Mouse (Mus musculus): ENCODE measurements around the gene Cep44. TPM values are rescaled to one million over a fixed set of nuclear protein-coding genes. Genes with fewer than 3 reads are reported as not detected.
A peak's percentile ranks its signal among the peaks of the same experiment; 100 is the strongest.

The Cep44 gene
- polyA plus RNA-seq, 1 experiment from 2014 or later = 32.9 TPM

- H3K4me3 ChIP-seq (replicated peaks; ENCODE audit: low read length) = no peak overlapping the region
- H3K27ac ChIP-seq (ENCODE audit: low read length) = no peak overlapping the region
- no peaks in the 10 kb centered on the region for H3K27me3 ChIP-seq (replicated peaks; ENCODE audit: control insufficient read depth, insufficient read depth, low read length)
- no peaks in the 10 kb centered on the region for H3K36me3 ChIP-seq (ENCODE audit: control insufficient read depth, insufficient read depth)
- H3K9ac ChIP-seq (replicated peaks; ENCODE audit: low read depth, low read length) = no peak overlapping the region
- no peaks in the 10 kb centered on the region for H3K9me3 ChIP-seq (ENCODE audit: control insufficient read depth, low read length)
- ATAC-seq = peak; percentile 86
- no peaks in the 10 kb centered on the region; the same call in 1 of the 2 replicates for H3K4me1 ChIP-seq (replicated peaks; ENCODE audit: control insufficient read depth, insufficient read depth, low read length)
- no peak overlapping the region for H3K4me2 ChIP-seq (ENCODE audit: low read length)
- WGBS = 66% methylated on average over 3 of the region's 3 CpGs
Observed at GRCm38 (mm10) chr8:56508318-56508951, 42.4 kb downstream of the Cep44 start.

GRCm38 (mm10) chr8:56501911-56502310 lies 48.9 kb downstream of the Cep44 start:
- no peak for ATAC-seq
- H3K4me1 ChIP-seq (replicated peaks; ENCODE audit: control insufficient read depth, insufficient read depth, low read length) = no peaks in the 10 kb centered on the region
- H3K9me3 ChIP-seq (ENCODE audit: control insufficient read depth, low read length) = no peaks in the 10 kb centered on the region
- no peak overlapping the region for H3K9ac ChIP-seq (replicated peaks; ENCODE audit: low read depth, low read length)
- no peak overlapping the region for H3K4me3 ChIP-seq (replicated peaks; ENCODE audit: low read length)
- H3K27me3 ChIP-seq (replicated peaks; ENCODE audit: control insufficient read depth, insufficient read depth, low read length) = no peaks in the 10 kb centered on the region
- no peaks in the 10 kb centered on the region for H3K36me3 ChIP-seq (ENCODE audit: control insufficient read depth, insufficient read depth)
- H3K4me2 ChIP-seq (ENCODE audit: low read length) = no peak overlapping the region
- H3K27ac ChIP-seq (ENCODE audit: low read length) = no peak overlapping the region

GRCm38 (mm10) chr8:56489496-56489895 lies 61.4 kb downstream of the Cep44 start:
- 14% methylated on average over 2 of the region's 2 CpGs for WGBS
- Histone ChIP-seq H3K36me3 (ENCODE audit: control insufficient read depth, insufficient read depth) (no peaks in the 10 kb centered on the region), H3K4me3 (replicated peaks; ENCODE audit: low read length) (no peak overlapping the region), H3K9ac (replicated peaks; ENCODE audit: low read depth, low read length) (no peak overlapping the region), H3K9me3 (ENCODE audit: control insufficient read depth, low read length) (no peaks in the 10 kb centered on the region), H3K27ac (ENCODE audit: low read length) (no peak overlapping the region), H3K4me1 (replicated peaks; ENCODE audit: control insufficient read depth, insufficient read depth, low read length) (peaks cover 3% of the 10 kb centered on the region; the same call in 1 of the 2 replicates), H3K27me3 (replicated peaks; ENCODE audit: control insufficient read depth, insufficient read depth, low read length) (no peaks in the 10 kb centered on the region), H3K4me2 (ENCODE audit: low read length) (no peak overlapping the region)
- ATAC-seq = no peak

GRCm38 (mm10) chr8:56486006-56486405 lies 64.8 kb downstream of the Cep44 start:
- 38% methylated on average over 3 of the region's 3 CpGs for WGBS
- H3K4me2 ChIP-seq (ENCODE audit: low read length) = no peak overlapping the region

More at GRCm38 (mm10) chr8:56486006-56486405, 64.8 kb downstream of the Cep44 start:
- no peak overlapping the region for H3K4me3 ChIP-seq (replicated peaks; ENCODE audit: low read length)
- peaks cover 3% of the 10 kb centered on the region; the same call in 1 of the 2 replicates for H3K4me1 ChIP-seq (replicated peaks; ENCODE audit: control insufficient read depth, insufficient read depth, low read length)
- no peak overlapping the region for H3K27ac ChIP-seq (ENCODE audit: low read length)
- no peak overlapping the region for H3K9ac ChIP-seq (replicated peaks; ENCODE audit: low read depth, low read length)
- ATAC-seq = no peak
- no peaks in the 10 kb centered on the region for H3K27me3 ChIP-seq (replicated peaks; ENCODE audit: control insufficient read depth, insufficient read depth, low read length)
- no peaks in the 10 kb centered on the region for H3K9me3 ChIP-seq (ENCODE audit: control insufficient read depth, low read length)
- H3K36me3 ChIP-seq (ENCODE audit: control insufficient read depth, insufficient read depth) = no peaks in the 10 kb centered on the region

Small RNAs within 50 kb of the gene (microRNA-seq; reads per million reads assigned to microRNA genes)
- not detected for gene Gm25992

Other genes with a start within 250 kb of the Cep44 start
- 42.4 and 44.1 TPM in 2 replicates for gene Fbxo8, start within 50 bp of the Cep44 start, polyA plus RNA-seq (2015; fragmentation: Nextera tagmentation; extraction: Ambion mirVana)

Measured in forebrain, embryonic 16.5 days (tissue).